Mouse (Mus musculus): ENCODE results near the gene Agbl5. TPM values are rescaled to one million over a fixed set of nuclear protein-coding genes. Genes with fewer than 3 reads are reported as not detected.
"Not testable (repeated sequence)": the region's sequence is repeated elsewhere in the genome, so short reads cannot be mapped to it uniquely, and the experiment has no call there.

The Agbl5 gene
- polyA plus RNA-seq, 1 experiment from 2014 or later = 6.9 TPM

GRCm38 (mm10) chr5:30879347-30879943 is 9.0 kb upstream of the Agbl5 start:
- WGBS = 63% methylated on average over 5 of the region's 5 CpGs
- H3K9me3 ChIP-seq (ENCODE audit: control insufficient read depth, low read length) = no peaks in the 10 kb centered on the region
- DNase-seq (ENCODE audit: low spot score) = no peak
- no peaks in the 10 kb centered on the region for H3K4me1 ChIP-seq (replicated peaks; ENCODE audit: control insufficient read depth, insufficient read depth)
- H3K4me2 ChIP-seq (replicated peaks; ENCODE audit: low read depth) = no peak overlapping the region
- H3K9ac ChIP-seq (ENCODE audit: low read length) = no peak overlapping the region
- H3K27me3 ChIP-seq (ENCODE audit: control insufficient read depth, insufficient read depth, low read length) = no peaks in the 10 kb centered on the region
- peaks cover 16% of the 10 kb centered on the region for H3K36me3 ChIP-seq (ENCODE audit: control insufficient read depth, insufficient read depth, low read length)
- no peak overlapping the region for H3K27ac ChIP-seq (replicated peaks)
- peak; percentile 27; the same call in 1 of the 2 replicates for ATAC-seq (ENCODE audit: low FRiP score, low TSS enrichment)
- TF ChIP-seq EP300 (optimal IDR thresholded peaks at IDR 0.05) = no peak
- peak; percentile 58 for TF ChIP-seq CTCF (IDR thresholded peaks at IDR 0.05; ENCODE audit: low read depth)
- no peak overlapping the region for H3K4me3 ChIP-seq (ENCODE audit: low read depth, low read length)

GRCm38 (mm10) chr5:30881839-30882238 is 6.7 kb upstream of the Agbl5 start:
- WGBS = 89% methylated on average over 4 of the region's 4 CpGs
- H3K4me3 ChIP-seq (ENCODE audit: low read depth, low read length); DNase-seq (ENCODE audit: low spot score); H3K4me2 ChIP-seq (replicated peaks; ENCODE audit: low read depth); H3K27ac ChIP-seq (replicated peaks); ATAC-seq (ENCODE audit: low FRiP score, low TSS enrichment); H3K27me3 ChIP-seq (ENCODE audit: control insufficient read depth, insufficient read depth, low read length); H3K36me3 ChIP-seq (ENCODE audit: control insufficient read depth, insufficient read depth, low read length); H3K9ac ChIP-seq (ENCODE audit: low read length); H3K9me3 ChIP-seq (ENCODE audit: control insufficient read depth, low read length); H3K4me1 ChIP-seq (replicated peaks; ENCODE audit: control insufficient read depth, insufficient read depth): not testable (repeated sequence)

GRCm38 (mm10) chr5:30886209-30886608 is 2.3 kb upstream of the Agbl5 start:
- no peak overlapping the region for H3K9ac ChIP-seq (ENCODE audit: low read length)
- TF ChIP-seq EP300 (optimal IDR thresholded peaks at IDR 0.05) (no peak), CTCF (IDR thresholded peaks at IDR 0.05; ENCODE audit: low read depth) (no peak)
- no peaks in the 10 kb centered on the region for H3K36me3 ChIP-seq (ENCODE audit: control insufficient read depth, insufficient read depth, low read length)
- H3K4me3 ChIP-seq (ENCODE audit: low read depth, low read length) = no peak overlapping the region
- DNase-seq (ENCODE audit: low spot score) (no peak), ATAC-seq (ENCODE audit: low FRiP score, low TSS enrichment) (no peak)
- no peaks in the 10 kb centered on the region for H3K27me3 ChIP-seq (ENCODE audit: control insufficient read depth, insufficient read depth, low read length)
- H3K27ac ChIP-seq (replicated peaks) = no peak overlapping the region
- H3K4me2 ChIP-seq (replicated peaks; ENCODE audit: low read depth) = no peak overlapping the region; the same call in 1 of the 2 replicates
- WGBS = 32% methylated on average over 4 of the region's 4 CpGs
- H3K4me1 ChIP-seq (replicated peaks; ENCODE audit: control insufficient read depth, insufficient read depth) = no peaks in the 10 kb centered on the region; the same call in 1 of the 2 replicates
- H3K9me3 ChIP-seq (ENCODE audit: control insufficient read depth, low read length) = no peaks in the 10 kb centered on the region

- no peak for ATAC-seq (ENCODE audit: low FRiP score, low TSS enrichment)
- Histone ChIP-seq H3K4me1 (replicated peaks; ENCODE audit: control insufficient read depth, insufficient read depth) (no peaks in the 10 kb centered on the region; the same call in 1 of the 2 replicates), H3K4me3 (ENCODE audit: low read depth, low read length) (peak overlapping the region; percentile 81), H3K27me3 (ENCODE audit: control insufficient read depth, insufficient read depth, low read length) (no peaks in the 10 kb centered on the region), H3K9ac (ENCODE audit: low read length) (peak overlapping the region; percentile 78), H3K27ac (replicated peaks) (peak overlapping the region; percentile 97), H3K9me3 (ENCODE audit: control insufficient read depth, low read length) (no peaks in the 10 kb centered on the region), H3K36me3 (ENCODE audit: control insufficient read depth, insufficient read depth, low read length) (0 out of 2 replicates have a peak, but pooled peaks cover under 1% of the 10 kb centered on the region), H3K4me2 (replicated peaks; ENCODE audit: low read depth) (peak overlapping the region; percentile 94)
- no peak for TF ChIP-seq EP300 (optimal IDR thresholded peaks at IDR 0.05)
- TF ChIP-seq CTCF (IDR thresholded peaks at IDR 0.05; ENCODE audit: low read depth) = no peak
- WGBS = 19% methylated on average over 5 of the region's 5 CpGs
- no peak for DNase-seq (ENCODE audit: low spot score)
These were observed 1.8 kb upstream of the Agbl5 start for GRCm38 (mm10) chr5:30886731-30887130.

- Histone ChIP-seq H3K4me1 (replicated peaks; ENCODE audit: control insufficient read depth, insufficient read depth) (no peaks in the 10 kb centered on the region; the same call in 1 of the 2 replicates), H3K4me2 (replicated peaks; ENCODE audit: low read depth) (peak overlapping the region; percentile 94), H3K4me3 (ENCODE audit: low read depth, low read length) (peak overlapping the region; percentile 81), H3K27ac (replicated peaks) (peak overlapping the region; percentile 97), H3K9me3 (ENCODE audit: control insufficient read depth, low read length) (no peaks in the 10 kb centered on the region), H3K36me3 (ENCODE audit: control insufficient read depth, insufficient read depth, low read length) (0 out of 2 replicates have a peak, but pooled peaks cover 7% of the 10 kb centered on the region), H3K27me3 (ENCODE audit: control insufficient read depth, insufficient read depth, low read length) (no peaks in the 10 kb centered on the region), H3K9ac (ENCODE audit: low read length) (peak overlapping the region; percentile 78)
- DNase-seq (ENCODE audit: low spot score) = peak; percentile 64
- peak; percentile 51 for ATAC-seq (ENCODE audit: low FRiP score, low TSS enrichment)
- WGBS = 0% methylated on average over 19 of the region's 19 CpGs
- TF ChIP-seq CTCF (IDR thresholded peaks at IDR 0.05; ENCODE audit: low read depth) = peak; percentile 1; the same call in 1 of the 2 replicates
- TF ChIP-seq EP300 (optimal IDR thresholded peaks at IDR 0.05) = no peak
These were observed 1.1 kb upstream of the Agbl5 start for GRCm38 (mm10) chr5:30887331-30887761.

GRCm38 (mm10) chr5:30887858-30888336 is 597 bp upstream of the Agbl5 start:
- peak overlapping the region; percentile 94 for H3K4me2 ChIP-seq (replicated peaks; ENCODE audit: low read depth)
- peak; percentile 95 for DNase-seq (ENCODE audit: low spot score)
- no peaks in the 10 kb centered on the region for H3K27me3 ChIP-seq (ENCODE audit: control insufficient read depth, insufficient read depth, low read length)
- H3K36me3 ChIP-seq (ENCODE audit: control insufficient read depth, insufficient read depth, low read length) = peaks cover 9% of the 10 kb centered on the region; the same call in 1 of the 2 replicates
- WGBS = under 1% methylated on average over 28 of the region's 28 CpGs
- H3K27ac ChIP-seq (replicated peaks) = peak overlapping the region; percentile 97
- TF ChIP-seq EP300 (optimal IDR thresholded peaks at IDR 0.05) = peak; percentile 51
- TF ChIP-seq CTCF (IDR thresholded peaks at IDR 0.05; ENCODE audit: low read depth) = no peak
- H3K9ac ChIP-seq (ENCODE audit: low read length) = peak overlapping the region; percentile 78
- H3K4me3 ChIP-seq (ENCODE audit: low read depth, low read length) = peak overlapping the region; percentile 81
- ATAC-seq (ENCODE audit: low FRiP score, low TSS enrichment) = peak; percentile 89
- H3K4me1 ChIP-seq (replicated peaks; ENCODE audit: control insufficient read depth, insufficient read depth) = no peaks in the 10 kb centered on the region; the same call in 1 of the 2 replicates
- no peaks in the 10 kb centered on the region for H3K9me3 ChIP-seq (ENCODE audit: control insufficient read depth, low read length)
